Mouse (Mus musculus): ENCODE data around the gene Dnajc6.

DNA sequence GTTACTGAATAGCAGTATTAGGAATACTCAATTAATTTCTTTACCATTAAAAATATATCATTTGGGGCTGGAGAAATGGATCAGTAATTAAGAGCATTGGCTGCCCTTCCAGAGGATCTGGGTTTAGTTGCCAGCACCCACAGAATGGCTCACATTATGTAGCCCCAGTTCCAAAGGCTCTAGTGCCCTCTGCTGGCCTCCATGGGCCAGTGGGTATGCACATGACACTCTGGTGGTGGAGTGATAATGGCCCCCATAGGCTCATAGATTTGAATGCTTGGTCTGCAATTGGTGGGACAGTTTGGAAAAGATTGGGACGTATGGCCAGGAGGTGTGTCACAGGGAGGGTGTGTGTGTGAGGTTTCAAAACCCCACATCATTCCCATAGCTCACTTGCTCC lies 95.0 kb downstream of the Dnajc6 start:
- TF ChIP-seq EP300 (IDR thresholded peaks at IDR 0.05; ENCODE audit: low read depth in 1 of 2, low read length in 2 of 2) (no peak), POLR2A (IDR thresholded peaks at IDR 0.05; ENCODE audit: control insufficient read depth in 1 of 2, insufficient read depth in 1 of 2, low read depth in 1 of 2, low read length in 2 of 2, poor library complexity in 1 of 2) (no peak), MXI1 (IDR thresholded peaks at IDR 0.05; ENCODE audit: low read depth, low read length) (no peak), ELF1 (IDR thresholded peaks at IDR 0.05; ENCODE audit: low read depth, low read length) (no peak), GATA1 (IDR thresholded peaks at IDR 0.05; ENCODE audit: low read depth, low read length) (no peak), CHD1 (IDR thresholded peaks at IDR 0.05; ENCODE audit: low read depth, low read length) (no peak), CTCF (IDR thresholded peaks at IDR 0.05 in 2 of 3, conservative IDR thresholded peaks at IDR 0.05 in 1 of 3; ENCODE audit: control insufficient read depth in 1 of 3, insufficient read depth in 1 of 3, low read depth in 2 of 3, low read length in 3 of 3, poor library complexity in 1 of 3, severe bottlenecking in 1 of 3) (peak; percentile 40 to 58 (median 51)), ZKSCAN1 (IDR thresholded peaks at IDR 0.05; ENCODE audit: low read depth, low read length) (no peak), TAL1 (IDR thresholded peaks at IDR 0.05; ENCODE audit: low read length) (no peak)
